Mouse (Mus musculus): ENCODE results near the gene Wdr63. TPM values are rescaled to one million over a fixed set of nuclear protein-coding genes. Genes with fewer than 3 reads are reported as not detected.

The Wdr63 gene
- polyA plus RNA-seq, 1 experiment, result 0.31 TPM

DNA sequence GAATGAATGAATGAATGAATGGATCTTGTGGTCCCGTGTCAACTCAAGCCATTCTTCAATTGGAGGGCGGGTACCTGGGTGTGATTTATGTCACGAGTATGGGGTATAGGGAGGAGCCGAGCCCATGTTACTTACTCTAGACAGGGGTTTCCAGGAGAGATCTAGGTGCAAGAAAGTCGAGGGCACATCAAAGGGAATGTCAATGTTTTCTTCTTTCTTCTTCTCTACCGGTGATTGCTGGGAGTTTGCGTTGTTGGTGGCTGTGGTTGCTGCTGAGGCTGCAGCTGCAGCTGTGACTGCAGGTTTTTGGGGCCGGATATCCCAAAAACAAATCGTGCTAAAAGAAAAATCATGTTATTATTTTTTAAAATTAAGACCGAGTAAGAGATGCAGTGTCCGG is 44.8 kb downstream of the Wdr63 start:
- 90% methylated on average over 11 of the region's 11 CpGs for WGBS
- DNase-seq, result no peak
- H3K27ac ChIP-seq (ENCODE audit: insufficient read depth, low read length), result no peak overlapping the region

DNA sequence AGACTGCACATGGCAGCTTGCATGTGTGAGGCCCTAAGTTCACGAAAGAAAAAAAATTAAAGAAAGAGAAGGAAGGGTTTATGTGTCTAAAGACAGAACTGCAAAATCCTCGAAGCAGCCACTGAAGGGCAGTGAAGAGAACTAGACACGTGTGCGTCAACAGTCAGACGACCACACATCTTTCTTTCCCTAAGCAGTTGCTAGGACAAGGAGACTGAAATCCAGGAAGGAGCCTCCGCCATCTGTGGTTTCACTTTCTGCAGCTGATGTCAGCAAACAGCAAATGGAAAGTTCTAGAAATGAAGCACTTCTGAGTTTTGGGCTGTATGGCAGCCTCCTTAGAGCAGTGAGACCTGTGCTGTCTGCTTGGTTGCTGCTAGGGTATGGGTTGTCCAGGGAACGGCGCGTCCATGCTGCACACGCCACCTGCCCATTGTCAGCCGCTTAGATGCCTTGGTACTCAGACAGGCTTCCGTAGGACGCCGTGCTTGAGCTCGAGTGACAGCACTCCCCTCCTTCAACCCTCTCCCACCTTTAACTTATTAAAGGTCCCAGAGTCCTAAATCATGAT is 48.5 kb downstream of the Wdr63 start:
- Histone ChIP-seq H3K27me3 (ENCODE audit: control insufficient read depth, insufficient read depth, low read length) (no peaks in the 10 kb centered on the region), H3K4me1 (ENCODE audit: control insufficient read depth, insufficient read depth, low read length) (no peaks in the 10 kb centered on the region), H3K27ac (ENCODE audit: insufficient read depth, low read length) (no peak overlapping the region), H3K4me3 (replicated peaks; ENCODE audit: insufficient read depth, low read depth, low read length) (no peak overlapping the region)
- TF ChIP-seq CTCF (IDR thresholded peaks at IDR 0.05; ENCODE audit: borderline replicate concordance, insufficient read depth, low read depth, low read length), result no peak
- TF ChIP-seq POLR2A (IDR thresholded peaks at IDR 0.05; ENCODE audit: borderline replicate concordance, insufficient read depth, low read length), result no peak
- 78% methylated on average over 15 of the region's 15 CpGs for WGBS
- DNase-seq, result no peak

More for the DNA sequence above, 44.8 kb downstream of the Wdr63 start:
- H3K4me1 ChIP-seq (ENCODE audit: control insufficient read depth, insufficient read depth, low read length), result no peaks in the 10 kb centered on the region
- H3K4me3 ChIP-seq (replicated peaks; ENCODE audit: insufficient read depth, low read depth, low read length), result no peak overlapping the region
- H3K27me3 ChIP-seq (ENCODE audit: control insufficient read depth, insufficient read depth, low read length), result no peaks in the 10 kb centered on the region
- TF ChIP-seq CTCF (IDR thresholded peaks at IDR 0.05; ENCODE audit: borderline replicate concordance, insufficient read depth, low read depth, low read length), result no peak
- TF ChIP-seq POLR2A (IDR thresholded peaks at IDR 0.05; ENCODE audit: borderline replicate concordance, insufficient read depth, low read length), result no peak

DNA sequence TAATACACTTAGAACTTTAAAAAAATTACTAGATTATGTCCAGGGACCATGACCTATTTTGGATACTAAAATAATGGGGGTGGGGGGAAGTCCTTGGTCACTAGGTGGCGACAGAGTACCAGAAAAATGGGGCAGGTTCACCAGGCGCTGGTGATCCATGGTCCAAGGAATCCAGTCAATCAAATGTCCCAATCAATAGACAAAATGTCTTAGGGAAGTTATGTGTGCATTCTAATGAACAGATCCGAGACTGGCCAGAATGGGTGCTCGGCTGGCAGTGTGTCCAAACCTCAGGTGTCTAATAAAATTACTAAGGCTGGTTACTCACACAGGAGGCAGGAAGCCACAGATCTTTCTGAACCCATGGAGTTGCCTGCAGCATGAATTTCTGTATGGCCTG is 49.7 kb downstream of the Wdr63 start:
- no peak for DNase-seq
- Histone ChIP-seq H3K27me3 (ENCODE audit: control insufficient read depth, insufficient read depth, low read length) (no peaks in the 10 kb centered on the region), H3K27ac (ENCODE audit: insufficient read depth, low read length) (no peak overlapping the region), H3K4me3 (replicated peaks; ENCODE audit: insufficient read depth, low read depth, low read length) (no peak overlapping the region), H3K4me1 (ENCODE audit: control insufficient read depth, insufficient read depth, low read length) (no peaks in the 10 kb centered on the region)
- 5% methylated on average over 4 of the region's 4 CpGs for WGBS
- TF ChIP-seq POLR2A (IDR thresholded peaks at IDR 0.05; ENCODE audit: borderline replicate concordance, insufficient read depth, low read length), result no peak
- peak; percentile 60; the same call in 1 of the 2 replicates for TF ChIP-seq CTCF (IDR thresholded peaks at IDR 0.05; ENCODE audit: borderline replicate concordance, insufficient read depth, low read depth, low read length)

DNA sequence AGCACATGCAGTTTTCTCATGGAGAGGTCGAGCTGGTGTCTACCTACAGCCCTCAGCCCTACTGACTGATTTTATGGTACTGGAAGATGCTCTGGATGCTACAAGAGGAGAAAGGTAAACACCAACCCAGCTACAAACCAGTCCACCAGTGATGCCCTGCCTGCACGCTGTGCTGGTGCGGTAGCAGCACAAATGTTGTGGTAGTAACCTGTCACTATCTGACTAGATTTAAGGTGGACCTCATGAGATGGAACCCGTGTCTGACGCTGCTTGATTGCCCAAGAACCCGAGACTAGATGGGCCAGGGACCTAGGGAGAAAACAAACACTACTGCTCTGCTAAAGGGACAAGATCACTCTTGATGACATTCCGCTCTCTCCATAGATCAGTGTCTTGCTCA is 50.8 kb downstream of the Wdr63 start:
- Histone ChIP-seq H3K27me3 (ENCODE audit: control insufficient read depth, insufficient read depth, low read length) (no peaks in the 10 kb centered on the region), H3K27ac (ENCODE audit: insufficient read depth, low read length) (no peak overlapping the region), H3K4me1 (ENCODE audit: control insufficient read depth, insufficient read depth, low read length) (no peaks in the 10 kb centered on the region), H3K4me3 (replicated peaks; ENCODE audit: insufficient read depth, low read depth, low read length) (no peak overlapping the region)
- DNase-seq, result no peak
- WGBS, result 84% methylated on average over 7 of the region's 7 CpGs
- TF ChIP-seq CTCF (IDR thresholded peaks at IDR 0.05; ENCODE audit: borderline replicate concordance, insufficient read depth, low read depth, low read length) (no peak), POLR2A (IDR thresholded peaks at IDR 0.05; ENCODE audit: borderline replicate concordance, insufficient read depth, low read length) (no peak)

DNA sequence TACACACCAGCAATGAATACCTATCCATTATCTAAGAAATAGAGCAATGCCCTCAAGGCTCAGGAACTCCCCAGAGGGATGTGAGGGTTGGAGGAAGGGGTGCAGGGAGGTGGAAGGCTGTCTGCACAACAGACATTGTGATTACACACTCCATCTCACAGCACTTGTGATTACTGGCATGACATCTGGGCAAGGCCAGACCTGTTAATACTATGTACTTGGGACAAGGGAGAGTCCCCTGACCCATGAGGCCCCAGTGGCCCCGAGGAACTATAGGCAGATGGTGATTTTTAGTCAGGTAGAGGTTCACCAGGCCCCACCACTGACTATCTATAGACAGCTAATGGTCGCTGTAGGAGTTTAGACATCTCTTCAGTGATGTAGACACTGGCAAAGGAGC is 54.1 kb downstream of the Wdr63 start:
- no peak overlapping the region for H3K4me3 ChIP-seq (replicated peaks; ENCODE audit: insufficient read depth, low read depth, low read length)
- no peaks in the 10 kb centered on the region for H3K27me3 ChIP-seq (ENCODE audit: control insufficient read depth, insufficient read depth, low read length)
- TF ChIP-seq POLR2A (IDR thresholded peaks at IDR 0.05; ENCODE audit: borderline replicate concordance, insufficient read depth, low read length), result no peak
- no peak for TF ChIP-seq CTCF (IDR thresholded peaks at IDR 0.05; ENCODE audit: borderline replicate concordance, insufficient read depth, low read depth, low read length)
- no peak for DNase-seq
- WGBS, result 73% methylated on average over 2 of the region's 2 CpGs
- H3K4me1 ChIP-seq (ENCODE audit: control insufficient read depth, insufficient read depth, low read length), result no peaks in the 10 kb centered on the region
- no peak overlapping the region for H3K27ac ChIP-seq (ENCODE audit: insufficient read depth, low read length)

DNA sequence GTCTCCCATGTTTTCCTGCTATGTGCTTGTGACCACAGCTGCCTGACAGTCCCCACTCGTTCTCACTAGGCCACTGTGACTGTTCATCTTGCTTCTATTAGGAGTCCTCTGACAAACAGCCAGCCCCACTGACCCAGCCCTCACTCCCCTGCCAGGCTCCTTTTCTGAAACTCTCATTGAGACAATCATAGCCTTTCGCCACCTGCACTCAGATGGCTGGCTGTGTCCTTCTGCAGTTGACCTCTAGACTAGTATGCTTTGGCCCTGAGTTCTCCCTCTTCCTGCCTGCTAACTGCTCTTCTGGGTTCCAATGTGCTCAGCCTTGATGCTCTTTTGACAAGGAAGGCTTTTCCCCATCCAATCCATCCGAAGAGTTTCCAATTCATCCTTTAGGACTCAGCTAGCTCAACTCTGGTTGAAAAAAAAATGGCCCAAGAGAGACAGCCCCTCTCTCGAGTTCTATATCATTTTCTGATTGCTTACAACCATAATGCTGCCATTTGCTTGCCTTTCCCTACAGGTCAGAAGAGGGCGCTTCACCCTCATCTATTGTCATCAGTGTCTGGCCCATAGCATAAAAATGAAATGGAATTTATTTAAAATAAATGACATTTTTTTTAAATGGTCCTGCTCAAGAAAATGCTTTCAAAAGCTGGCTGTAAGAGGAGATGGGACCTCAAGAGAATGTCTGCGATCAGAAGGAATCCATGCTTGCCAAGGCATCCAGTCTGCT is 54.7 kb downstream of the Wdr63 start:
- 63% methylated on average over 6 of the region's 6 CpGs for WGBS
- no peak for DNase-seq
- H3K4me3 ChIP-seq (replicated peaks; ENCODE audit: insufficient read depth, low read depth, low read length), result no peak overlapping the region
- no peak overlapping the region for H3K27ac ChIP-seq (ENCODE audit: insufficient read depth, low read length)
- no peaks in the 10 kb centered on the region for H3K27me3 ChIP-seq (ENCODE audit: control insufficient read depth, insufficient read depth, low read length)
- no peaks in the 10 kb centered on the region for H3K4me1 ChIP-seq (ENCODE audit: control insufficient read depth, insufficient read depth, low read length)
- TF ChIP-seq POLR2A (IDR thresholded peaks at IDR 0.05; ENCODE audit: borderline replicate concordance, insufficient read depth, low read length) (no peak), CTCF (IDR thresholded peaks at IDR 0.05; ENCODE audit: borderline replicate concordance, insufficient read depth, low read depth, low read length) (no peak)

DNA sequence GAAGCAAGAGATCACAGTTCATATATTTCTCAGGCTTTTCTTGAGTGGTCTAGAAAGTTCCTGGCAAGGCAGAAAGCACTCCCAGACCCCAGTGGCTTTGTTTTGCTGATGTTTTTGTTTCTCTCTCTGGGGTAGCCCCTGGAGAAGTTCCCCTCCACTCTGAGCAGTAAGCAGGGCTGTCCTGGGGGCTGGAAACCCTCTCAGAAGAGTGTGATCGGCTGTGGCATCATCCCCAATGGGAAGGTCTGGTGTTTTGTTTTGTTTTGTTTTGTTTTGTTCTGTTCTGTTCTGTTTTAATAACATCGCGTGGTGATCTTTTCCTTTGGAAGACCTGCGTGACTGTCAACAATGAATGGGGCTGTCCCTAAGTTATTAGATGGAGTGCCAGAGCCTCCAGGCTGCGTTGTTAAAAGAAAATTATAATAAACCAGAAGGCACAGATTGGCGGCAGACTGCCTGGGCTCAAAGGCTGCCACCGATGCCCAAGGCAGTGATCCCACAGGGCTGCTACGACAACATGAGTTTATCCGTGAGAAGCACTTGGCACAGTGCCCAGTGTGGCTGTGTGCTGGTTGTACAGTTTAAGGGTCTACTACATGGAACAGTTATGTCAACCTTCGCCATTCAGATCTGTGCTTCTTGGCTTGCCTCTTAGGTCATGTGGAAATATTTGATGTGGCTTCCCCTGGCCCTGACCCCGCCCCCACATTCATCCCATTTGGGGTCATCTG is 56.5 kb downstream of the Wdr63 start:
- Histone ChIP-seq H3K27me3 (ENCODE audit: control insufficient read depth, insufficient read depth, low read length) (no peaks in the 10 kb centered on the region), H3K27ac (ENCODE audit: insufficient read depth, low read length) (no peak overlapping the region), H3K4me1 (ENCODE audit: control insufficient read depth, insufficient read depth, low read length) (no peaks in the 10 kb centered on the region), H3K4me3 (replicated peaks; ENCODE audit: insufficient read depth, low read depth, low read length) (no peak overlapping the region)
- WGBS, result 9% methylated on average over 11 of the region's 11 CpGs
- peak in 1 of 2 experiments; percentile 15 for DNase-seq
- no peak for TF ChIP-seq POLR2A (IDR thresholded peaks at IDR 0.05; ENCODE audit: borderline replicate concordance, insufficient read depth, low read length)
- no peak for TF ChIP-seq CTCF (IDR thresholded peaks at IDR 0.05; ENCODE audit: borderline replicate concordance, insufficient read depth, low read depth, low read length)

Data from cerebellum, adult 2 months (tissue).